Mouse (Mus musculus) hindbrain, embryonic 13.5 days (tissue): ENCODE results near the gene Samd9l. TPM values are rescaled to one million over a fixed set of nuclear protein-coding genes. Genes with fewer than 3 reads are reported as not detected.
A peak's percentile ranks its signal among the peaks of the same experiment; 100 is the strongest.
"Not testable (repeated sequence)": the region's sequence is repeated elsewhere in the genome, so short reads cannot be mapped to it uniquely, and the experiment has no call there.

Source experiments
- ATAC-seq: fragments of 200-750 bp; cut with Nextera tagmentation; 2 replicates; pipeline ENCODE4 v1.8.0; 2017; ENCODE audit warnings: moderate TSS enrichment; ENCODE audit not compliant: low FRiP score
- H3K27ac ChIP-seq: fragments of 300-500 bp; sonication (generic); 2 replicates; pipeline ENCODE4 v1.5.1; 2015; ENCODE audit warnings: inconsistent platforms, mild to moderate bottlenecking, moderate library complexity
- H3K27me3 ChIP-seq: fragments of 300-500 bp; sonication (generic); 2 replicates; pipeline ENCODE4 v1.6.1; 2015; ENCODE audit warnings: mild to moderate bottlenecking, inconsistent platforms
- H3K36me3 ChIP-seq: fragments of 300-500 bp; sonication (generic); 2 replicates; pipeline ENCODE4 v1.6.1; 2015; ENCODE audit warnings: mild to moderate bottlenecking, inconsistent platforms
- H3K4me1 ChIP-seq: fragments of 300-500 bp; sonication (generic); replicated peaks from 2 replicates; pipeline ENCODE4 v1.6.1; 2015; ENCODE audit warnings: inconsistent platforms
- H3K4me2 ChIP-seq: fragments of 300-500 bp; sonication (generic); 2 replicates; pipeline ENCODE4 v1.6.1; 2015; ENCODE audit warnings: inconsistent platforms, mild to moderate bottlenecking, moderate library complexity
- H3K4me3 ChIP-seq: fragments of 300-500 bp; sonication (generic); 2 replicates; pipeline ENCODE4 v1.5.1; 2015; ENCODE audit warnings: mild to moderate bottlenecking, inconsistent platforms
- H3K9ac ChIP-seq: fragments of 300-500 bp; sonication (generic); 2 replicates; pipeline ENCODE4 v1.6.1; 2015; ENCODE audit warnings: mild to moderate bottlenecking, inconsistent platforms
- H3K9me3 ChIP-seq: fragments of 300-500 bp; sonication (generic); 2 replicates; pipeline ENCODE4 v1.6.1; 2016; ENCODE audit warnings: inconsistent platforms
- WGBS: fragments of 180-500 bp; shearing (Covaris S2); methylation state at CpG from one replicate; pipeline ENCODE4 v1.1.7; 2015; 5-methylcytosine and 5-hydroxymethylcytosine counted together
- polyA plus RNA-seq: library from polyadenylated mRNA; unstranded; fragments of >200 nt; fragmentation: Nextera tagmentation; extraction: Ambion mirVana; gene quantifications from 2 replicates; pipeline ENCODE4 v1.2.1, GENCODE M21; 2015

The Samd9l gene
- polyA plus RNA-seq, result 0.83 and 0.88 TPM in 2 replicates

GRCm38 (mm10) chr6:3399340-3400068 is at the start of gene Samd9l:
TSS of gene Samd9l (minus strand) at chr6:3399572.
- H3K9ac ChIP-seq, H3K4me3 ChIP-seq, H3K9me3 ChIP-seq, H3K27me3 ChIP-seq, H3K27ac ChIP-seq, H3K36me3 ChIP-seq, H3K4me1 ChIP-seq, ATAC-seq, H3K4me2 ChIP-seq: not testable (repeated sequence)
- WGBS, result 52% methylated on average over 4 of the region's 4 CpGs

- WGBS, result 11% methylated on average over 5 of the region's 5 CpGs
These were observed 48.0 kb upstream of the Samd9l start for GRCm38 (mm10) chr6:3447404-3447803.

GRCm38 (mm10) chr6:3443905-3444304 is 44.5 kb upstream of the Samd9l start:
- H3K4me2 ChIP-seq, result no peak overlapping the region
- no peak overlapping the region for H3K27ac ChIP-seq
- no peak for ATAC-seq
- H3K4me3 ChIP-seq, result no peak overlapping the region
- no peak overlapping the region for H3K9ac ChIP-seq
- no peaks in the 10 kb centered on the region for H3K36me3 ChIP-seq
- H3K9me3 ChIP-seq, result no peaks in the 10 kb centered on the region
- H3K4me1 ChIP-seq, result no peaks in the 10 kb centered on the region
- no peaks in the 10 kb centered on the region for H3K27me3 ChIP-seq
- 38% methylated on average over 1 of the region's 1 CpGs for WGBS

More at GRCm38 (mm10) chr6:3447404-3447803, 48.0 kb upstream of the Samd9l start:
- Histone ChIP-seq H3K27me3 (no peaks in the 10 kb centered on the region), H3K4me3 (no peak overlapping the region), H3K4me2 (no peak overlapping the region), H3K9ac (no peak overlapping the region), H3K36me3 (no peaks in the 10 kb centered on the region), H3K4me1 (no peaks in the 10 kb centered on the region), H3K9me3 (no peaks in the 10 kb centered on the region), H3K27ac (no peak overlapping the region)
- ATAC-seq, result peak; percentile 78; the same call in 1 of the 2 replicates

- Histone ChIP-seq H3K4me2 (no peak overlapping the region), H3K27ac (no peak overlapping the region), H3K36me3 (no peaks in the 10 kb centered on the region), H3K4me1 (no peaks in the 10 kb centered on the region), H3K4me3 (no peak overlapping the region), H3K9me3 (no peaks in the 10 kb centered on the region; the same call in 1 of the 2 replicates), H3K9ac (no peak overlapping the region), H3K27me3 (no peaks in the 10 kb centered on the region)
- ATAC-seq, result no peak
These were observed 36.7 kb upstream of the Samd9l start for GRCm38 (mm10) chr6:3436087-3436486.

- H3K4me2 ChIP-seq, H3K36me3 ChIP-seq, H3K4me1 ChIP-seq, H3K27me3 ChIP-seq, ATAC-seq, H3K4me3 ChIP-seq, H3K9ac ChIP-seq, H3K9me3 ChIP-seq, H3K27ac ChIP-seq: not testable (repeated sequence)
- 85% methylated on average over 2 of the region's 2 CpGs for WGBS
These were observed 31.6 kb upstream of the Samd9l start for GRCm38 (mm10) chr6:3430976-3431375.

GRCm38 (mm10) chr6:3427047-3427446 is 27.7 kb upstream of the Samd9l start:
- H3K9me3 ChIP-seq, result no peaks in the 10 kb centered on the region
- H3K4me3 ChIP-seq, result no peak overlapping the region
- H3K4me2 ChIP-seq, result no peak overlapping the region
- 88% methylated on average over 1 of the region's 1 CpGs for WGBS
- ATAC-seq, result no peak
- no peaks in the 10 kb centered on the region for H3K36me3 ChIP-seq
- H3K27ac ChIP-seq, result no peak overlapping the region
- H3K9ac ChIP-seq, result no peak overlapping the region
- no peaks in the 10 kb centered on the region for H3K4me1 ChIP-seq
- H3K27me3 ChIP-seq, result no peaks in the 10 kb centered on the region

- H3K9me3 ChIP-seq, H3K27me3 ChIP-seq, H3K4me3 ChIP-seq, H3K27ac ChIP-seq, H3K4me2 ChIP-seq, ATAC-seq, H3K36me3 ChIP-seq, H3K9ac ChIP-seq, H3K4me1 ChIP-seq: not testable (repeated sequence)
These were observed 26.0 kb upstream of the Samd9l start for GRCm38 (mm10) chr6:3425333-3425732.

- not testable (repeated sequence) for H3K9ac ChIP-seq, H3K36me3 ChIP-seq, H3K4me3 ChIP-seq, H3K27ac ChIP-seq, ATAC-seq, H3K9me3 ChIP-seq, H3K4me1 ChIP-seq, H3K4me2 ChIP-seq, H3K27me3 ChIP-seq
- 36% methylated on average over 1 of the region's 4 CpGs for WGBS
These were observed 25.4 kb upstream of the Samd9l start for GRCm38 (mm10) chr6:3424613-3425277.

GRCm38 (mm10) chr6:3397182-3397906 is 2.0 kb downstream of the Samd9l start:
- not testable (repeated sequence) for H3K9ac ChIP-seq, H3K27ac ChIP-seq, ATAC-seq, H3K36me3 ChIP-seq, H3K4me3 ChIP-seq, H3K4me1 ChIP-seq, H3K4me2 ChIP-seq, H3K27me3 ChIP-seq, H3K9me3 ChIP-seq
- WGBS, result 92% methylated on average over 6 of the region's 7 CpGs

GRCm38 (mm10) chr6:3395921-3396611 is 3.3 kb downstream of the Samd9l start:
- 76% methylated on average over 4 of the region's 4 CpGs for WGBS

GRCm38 (mm10) chr6:3389995-3390394 is 9.4 kb downstream of the Samd9l start:
- Histone ChIP-seq H3K4me1 (no peaks in the 10 kb centered on the region), H3K4me2 (no peak overlapping the region), H3K4me3 (no peak overlapping the region), H3K36me3 (no peaks in the 10 kb centered on the region), H3K27ac (no peak overlapping the region), H3K27me3 (no peaks in the 10 kb centered on the region), H3K9me3 (no peaks in the 10 kb centered on the region), H3K9ac (no peak overlapping the region)
- WGBS, result 73% methylated on average over 1 of the region's 1 CpGs
- no peak for ATAC-seq

More at GRCm38 (mm10) chr6:3395921-3396611, 3.3 kb downstream of the Samd9l start:
- not testable (repeated sequence) for ATAC-seq, H3K4me1 ChIP-seq, H3K9me3 ChIP-seq, H3K36me3 ChIP-seq, H3K27ac ChIP-seq, H3K4me2 ChIP-seq, H3K9ac ChIP-seq, H3K27me3 ChIP-seq, H3K4me3 ChIP-seq

GRCm38 (mm10) chr6:3386565-3386964 is 12.8 kb downstream of the Samd9l start:
- Histone ChIP-seq H3K4me1 (no peaks in the 10 kb centered on the region), H3K4me2 (no peak overlapping the region), H3K4me3 (no peak overlapping the region), H3K9ac (no peak overlapping the region), H3K27me3 (no peaks in the 10 kb centered on the region), H3K9me3 (no peaks in the 10 kb centered on the region), H3K36me3 (no peaks in the 10 kb centered on the region), H3K27ac (no peak overlapping the region)
- WGBS, result 92% methylated on average over 6 of the region's 6 CpGs
- no peak for ATAC-seq
